Mouse (Mus musculus): ENCODE results near the gene Cst9. TPM values are rescaled to one million over a fixed set of nuclear protein-coding genes. Genes with fewer than 3 reads are reported as not detected.
A peak's percentile ranks its signal among the peaks of the same experiment; 100 is the strongest.

The Cst9 gene
- polyA plus RNA-seq, 1 experiment from 2014 or later, result not detected

- 90% methylated on average over 4 of the region's 4 CpGs for WGBS
- Histone ChIP-seq H3K4me2 (replicated peaks) (no peak overlapping the region), H3K4me3 (replicated peaks) (no peak overlapping the region), H3K36me3 (no peaks in the 10 kb centered on the region), H3K27me3 (no peaks in the 10 kb centered on the region), H3K27ac (no peak overlapping the region), H3K9ac (replicated peaks) (no peak overlapping the region), H3K9me3 (no peaks in the 10 kb centered on the region), H3K4me1 (replicated peaks) (no peaks in the 10 kb centered on the region)
- no peak for ATAC-seq
These were observed 26.0 kb downstream of the Cst9 start for GRCm38 (mm10) chr2:148860993-148861392.

GRCm38 (mm10) chr2:148861693-148862092 is 26.7 kb downstream of the Cst9 start:
- no peak overlapping the region for H3K27ac ChIP-seq
- ATAC-seq, result no peak
- no peaks in the 10 kb centered on the region for H3K27me3 ChIP-seq
- H3K36me3 ChIP-seq, result no peaks in the 10 kb centered on the region
- H3K9me3 ChIP-seq, result no peaks in the 10 kb centered on the region
- H3K4me1 ChIP-seq (replicated peaks), result no peaks in the 10 kb centered on the region
- H3K4me2 ChIP-seq (replicated peaks), result no peak overlapping the region
- no peak overlapping the region for H3K4me3 ChIP-seq (replicated peaks)
- H3K9ac ChIP-seq (replicated peaks), result no peak overlapping the region

- no peak within 1 kb of the TSS for H3K4me3 ChIP-seq (replicated peaks)
- H3K27me3 ChIP-seq, result no peaks in the 10 kb centered on the region
- no peak within 1 kb of the TSS for H3K9ac ChIP-seq (replicated peaks)
- no peak within 1 kb of the TSS for H3K27ac ChIP-seq
- H3K4me2 ChIP-seq (replicated peaks), result no peak within 1 kb of the TSS
- no peaks in the 10 kb centered on the region for H3K9me3 ChIP-seq
- H3K36me3 ChIP-seq, result no peaks in the 10 kb centered on the region
- no peak for ATAC-seq
- 79% methylated on average over 2 of the region's 2 CpGs for WGBS
- H3K4me1 ChIP-seq (replicated peaks), result no peaks in the 10 kb centered on the region
These were observed 30.0 kb downstream of the Cst9 start, which contains the start of gene 9230104L09Rik for GRCm38 (mm10) chr2:148864966-148865365. 9230104L09Rik (minus strand) TSS chr2:148865038.

GRCm38 (mm10) chr2:148868959-148869358 is 34.0 kb downstream of the Cst9 start:
- Histone ChIP-seq H3K36me3 (peaks cover 29% of the 10 kb centered on the region), H3K4me3 (replicated peaks) (no peak overlapping the region), H3K4me2 (replicated peaks) (no peak overlapping the region), H3K27ac (no peak overlapping the region), H3K27me3 (no peaks in the 10 kb centered on the region), H3K9ac (replicated peaks) (no peak overlapping the region), H3K4me1 (replicated peaks) (peaks cover 20% of the 10 kb centered on the region), H3K9me3 (no peaks in the 10 kb centered on the region)
- WGBS, result 79% methylated on average over 1 of the region's 1 CpGs
- ATAC-seq, result no peak

- no peak overlapping the region for H3K9ac ChIP-seq (replicated peaks)
- 90% methylated on average over 3 of the region's 3 CpGs for WGBS
- H3K9me3 ChIP-seq, result no peaks in the 10 kb centered on the region
- no peak for ATAC-seq
- peaks cover 27% of the 10 kb centered on the region for H3K4me1 ChIP-seq (replicated peaks)
- no peak overlapping the region for H3K4me2 ChIP-seq (replicated peaks)
- no peaks in the 10 kb centered on the region for H3K27me3 ChIP-seq
- peaks cover 29% of the 10 kb centered on the region for H3K36me3 ChIP-seq
- H3K4me3 ChIP-seq (replicated peaks), result no peak overlapping the region
- H3K27ac ChIP-seq, result no peak overlapping the region
These were observed 35.6 kb downstream of the Cst9 start for GRCm38 (mm10) chr2:148870526-148870925.

- WGBS, result 87% methylated on average over 4 of the region's 4 CpGs
- Histone ChIP-seq H3K4me2 (replicated peaks) (peak overlapping the region; percentile 77), H3K27me3 (no peaks in the 10 kb centered on the region), H3K4me3 (replicated peaks) (peak overlapping the region; percentile 83), H3K27ac (no peak overlapping the region), H3K9ac (replicated peaks) (peak overlapping the region; percentile 86), H3K9me3 (no peaks in the 10 kb centered on the region), H3K36me3 (peaks cover 29% of the 10 kb centered on the region), H3K4me1 (replicated peaks) (peaks cover 32% of the 10 kb centered on the region)
- ATAC-seq, result no peak
These were observed 37.9 kb downstream of the Cst9 start for GRCm38 (mm10) chr2:148872860-148873259.

GRCm38 (mm10) chr2:148874224-148874616 is 39.3 kb downstream of the Cst9 start:
- Histone ChIP-seq H3K9me3 (no peaks in the 10 kb centered on the region), H3K4me1 (replicated peaks) (peaks cover 32% of the 10 kb centered on the region), H3K9ac (replicated peaks) (peak overlapping the region; percentile 86), H3K27ac (no peak overlapping the region), H3K4me3 (replicated peaks) (peak overlapping the region; percentile 83), H3K36me3 (peaks cover 29% of the 10 kb centered on the region), H3K4me2 (replicated peaks) (peak overlapping the region; percentile 77), H3K27me3 (no peaks in the 10 kb centered on the region)
- ATAC-seq, result peak; percentile 19; the same call in 1 of the 2 replicates
- 50% methylated on average over 3 of the region's 3 CpGs for WGBS

GRCm38 (mm10) chr2:148874617-148875334 is 39.8 kb downstream of the Cst9 start:
- H3K9me3 ChIP-seq, result no peaks in the 10 kb centered on the region
- WGBS, result 1% methylated on average over 34 of the region's 34 CpGs
- peak overlapping the region; percentile 82 for H3K27ac ChIP-seq
- peaks cover 29% of the 10 kb centered on the region for H3K36me3 ChIP-seq
- peak overlapping the region; percentile 77 for H3K4me2 ChIP-seq (replicated peaks)
- H3K27me3 ChIP-seq, result no peaks in the 10 kb centered on the region
- peak overlapping the region; percentile 86 for H3K9ac ChIP-seq (replicated peaks)
- H3K4me3 ChIP-seq (replicated peaks), result peak overlapping the region; percentile 83
- H3K4me1 ChIP-seq (replicated peaks), result peaks cover 32% of the 10 kb centered on the region
- peak; percentile 81 for ATAC-seq

- Histone ChIP-seq H3K4me1 (replicated peaks) (peaks cover 32% of the 10 kb centered on the region), H3K9ac (replicated peaks) (peak within 1 kb of the TSS; percentile 86), H3K4me3 (replicated peaks) (peak within 1 kb of the TSS; percentile 83), H3K36me3 (peaks cover 28% of the 10 kb centered on the region), H3K9me3 (no peaks in the 10 kb centered on the region), H3K27ac (peak within 1 kb of the TSS; percentile 82), H3K4me2 (replicated peaks) (peak within 1 kb of the TSS; percentile 77), H3K27me3 (no peaks in the 10 kb centered on the region)
- WGBS, result under 1% methylated on average over 19 of the region's 19 CpGs
- ATAC-seq, result peak; percentile 96
These were observed 40.4 kb downstream of the Cst9 start, which contains the start of gene Cst3 for GRCm38 (mm10) chr2:148875335-148875811. Cst3 (minus strand) TSS chr2:148875692.

- peaks cover 29% of the 10 kb centered on the region for H3K4me1 ChIP-seq (replicated peaks)
- no peak overlapping the region for H3K9ac ChIP-seq (replicated peaks)
- H3K27me3 ChIP-seq, result no peaks in the 10 kb centered on the region
- WGBS, result 57% methylated on average over 3 of the region's 3 CpGs
- H3K36me3 ChIP-seq, result peaks cover 11% of the 10 kb centered on the region
- no peaks in the 10 kb centered on the region for H3K9me3 ChIP-seq
- H3K4me3 ChIP-seq (replicated peaks), result no peak overlapping the region
- no peak overlapping the region for H3K4me2 ChIP-seq (replicated peaks)
- no peak for ATAC-seq
- no peak overlapping the region; the same call in 1 of the 2 replicates for H3K27ac ChIP-seq
These were observed 42.2 kb downstream of the Cst9 start for GRCm38 (mm10) chr2:148877016-148877770.

GRCm38 (mm10) chr2:148878641-148879130 is 43.7 kb downstream of the Cst9 start:
- Histone ChIP-seq H3K9me3 (no peaks in the 10 kb centered on the region), H3K4me2 (replicated peaks) (no peak overlapping the region), H3K9ac (replicated peaks) (no peak overlapping the region), H3K36me3 (no peaks in the 10 kb centered on the region), H3K4me1 (replicated peaks) (peaks cover 14% of the 10 kb centered on the region), H3K27me3 (no peaks in the 10 kb centered on the region), H3K4me3 (replicated peaks) (no peak overlapping the region), H3K27ac (no peak overlapping the region)
- no peak for ATAC-seq
- 15% methylated on average over 2 of the region's 2 CpGs for WGBS

GRCm38 (mm10) chr2:148879199-148879598 is 44.3 kb downstream of the Cst9 start:
- no peak overlapping the region for H3K4me2 ChIP-seq (replicated peaks)
- no peak overlapping the region for H3K27ac ChIP-seq
- H3K4me3 ChIP-seq (replicated peaks), result no peak overlapping the region
- no peaks in the 10 kb centered on the region for H3K36me3 ChIP-seq
- H3K9me3 ChIP-seq, result no peaks in the 10 kb centered on the region
- no peak overlapping the region for H3K9ac ChIP-seq (replicated peaks)
- no peak for ATAC-seq
- H3K4me1 ChIP-seq (replicated peaks), result peaks cover 9% of the 10 kb centered on the region
- no peaks in the 10 kb centered on the region for H3K27me3 ChIP-seq
- 48% methylated on average over 1 of the region's 1 CpGs for WGBS
